Mouse (Mus musculus): ENCODE measurements around the gene Bcat1.

GRCm38 (mm10) chr6:145001493-145001892 is 74.5 kb downstream of the Bcat1 start:
- TF ChIP-seq POLR2A (IDR thresholded peaks at IDR 0.05; ENCODE audit: insufficient read depth, low read depth, low read length) (no peak), CTCF (IDR thresholded peaks at IDR 0.05) (no peak)
